Comparison of ENCODE assay signal across 16 mouse cellular contexts in the genomic region with DNA sequence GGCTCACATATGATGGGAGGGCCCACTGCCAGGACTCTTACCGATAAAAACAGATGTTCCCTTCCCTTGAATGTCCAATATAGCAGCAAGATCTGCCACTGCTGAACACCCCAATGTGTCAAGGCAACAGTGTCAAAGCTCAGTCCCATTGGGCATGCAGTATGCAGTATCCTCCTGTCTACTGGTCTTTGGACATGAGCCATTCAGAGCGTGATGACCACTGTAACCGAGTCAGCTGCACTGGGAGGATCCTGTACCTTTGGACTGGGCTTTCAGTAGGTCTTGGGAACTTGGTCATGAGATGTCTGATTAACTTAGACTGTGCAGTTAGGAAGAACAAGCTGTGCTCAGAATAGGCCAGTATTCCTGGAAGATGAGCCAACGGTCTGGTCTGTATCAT.
DNase-seq lines count a peak whose midpoint lies in the region; ATAC-seq and TF ChIP-seq lines count a peak whose summit lies in the region.
"Had no signal": no experiment of that assay in that cellular context is flagged by ENCODE, and none has a peak within 500 bp of the region (broad histone marks: within the 10 kb centered on the region; RNA-seq: fewer than 3 reads in every experiment).

No protein-coding gene starts in this region.

- peak overlapping the region; percentile 71 for H3K27ac ChIP-seq in intestine, postnatal 0 days (ENCODE audit: low read depth, low read length)
- H3K27ac ChIP-seq: embryonic facial prominence, embryonic 12.5 days; forebrain, embryonic 15.5 days; heart, embryonic 13.5 days had no signal

- no peak overlapping the region for H3K4me2 ChIP-seq in intestine, postnatal 0 days (replicated peaks; ENCODE audit: low read depth)
- H3K4me2 ChIP-seq: embryonic facial prominence, embryonic 12.5 days; forebrain, embryonic 15.5 days; heart, embryonic 13.5 days had no signal

- no peaks in the 10 kb centered on the region for H3K9me3 ChIP-seq in intestine, postnatal 0 days (ENCODE audit: control insufficient read depth)
- H3K9me3 ChIP-seq: embryonic facial prominence, embryonic 12.5 days; forebrain, embryonic 15.5 days; heart, embryonic 13.5 days had no signal

- H3K9ac ChIP-seq in intestine, postnatal 0 days (ENCODE audit: low read depth, low read length) = no peak overlapping the region
- H3K9ac ChIP-seq: embryonic facial prominence, embryonic 12.5 days; forebrain, embryonic 15.5 days; heart, embryonic 13.5 days had no signal

- DNase-seq in gastrocnemius, postnatal 25 days = peak; percentile 28
- DNase-seq in gastrocnemius, postnatal 4 days (ENCODE audit: low spot score in 2 of 2) = no peak
- peak; percentile 52 for DNase-seq in kidney, adult 18-20 months
- DNase-seq in kidney, postnatal 4 days = no peak
- DNase-seq in kidney, postnatal 36 days = peak; percentile 75 to 88
- DNase-seq in B cell, adult 2 months = no peak
- DNase-seq: adrenal gland, postnatal 10 days; cerebellum, adult 11-12 months; cerebellum, adult 9-10 months; cerebellum, postnatal 25 days; heart, postnatal 36 days had no signal

- TF ChIP-seq CTCF in intestine, postnatal 0 days (IDR thresholded peaks at IDR 0.05; ENCODE audit: low read depth) = no peak

- no peaks in the 10 kb centered on the region for H3K27me3 ChIP-seq in intestine, postnatal 0 days (replicated peaks; ENCODE audit: control insufficient read depth, insufficient read depth, low read length)
- H3K27me3 ChIP-seq: embryonic facial prominence, embryonic 12.5 days; forebrain, embryonic 15.5 days; heart, embryonic 13.5 days had no signal

- 0 out of 2 replicates have a peak, but pooled peaks cover 3% of the 10 kb centered on the region for H3K4me1 ChIP-seq in intestine, postnatal 0 days (replicated peaks; ENCODE audit: control insufficient read depth, insufficient read depth, low read length)
- H3K4me1 ChIP-seq: embryonic facial prominence, embryonic 12.5 days; forebrain, embryonic 15.5 days; heart, embryonic 13.5 days had no signal

- 74% methylated on average over 4 of the region's 4 CpGs for WGBS in intestine, postnatal 0 days

- no peak overlapping the region for H3K4me3 ChIP-seq in intestine, postnatal 0 days (ENCODE audit: low read depth, low read length)
- H3K4me3 ChIP-seq: embryonic facial prominence, embryonic 12.5 days; forebrain, embryonic 15.5 days; heart, embryonic 13.5 days had no signal

- H3K36me3 ChIP-seq in intestine, postnatal 0 days (ENCODE audit: control insufficient read depth, insufficient read depth) = peaks cover 18% of the 10 kb centered on the region

- ATAC-seq in intestine, postnatal 0 days = peak; percentile 82
- ATAC-seq in megakaryocyte-erythroid progenitor cell, adult 5-6 weeks (replicated peaks; ENCODE audit: low FRiP score, low TSS enrichment, poor library complexity, severe bottlenecking) = no peak
- ATAC-seq: forebrain, embryonic 15.5 days had no signal

Comparison
In these comparisons a context has a peak if more than half of its experiments do, and no peak if none do; other contexts are left out.
1. DNase-seq: peak in gastrocnemius, postnatal 25 days (single experiment), kidney, adult 18-20 months (single experiment) and kidney, postnatal 36 days (2 of 2); none in gastrocnemius, postnatal 4 days (0 of 2), kidney, postnatal 4 days (0 of 2) and B cell, adult 2 months (0 of 2).